Mouse (Mus musculus): ENCODE measurements around the gene Vsnl1. TPM values are rescaled to one million over a fixed set of nuclear protein-coding genes. Genes with fewer than 3 reads are reported as not detected.

Vsnl1 gene
- 0.05 and 0.10 TPM in 2 replicates for polyA plus RNA-seq (2012; rRNA removed)

GRCm38 (mm10) chr12:11436497-11437265, at the start of gene Vsnl1:
Gene Vsnl1, minus strand, starts transcription at chr12:11436613.

GRCm38 (mm10) chr12:11455549-11456194, 19.3 kb upstream of the Vsnl1 start, which contains the start of gene Rad51ap2:
Gene Rad51ap2, plus strand, starts transcription at chr12:11456079.

Other genes with a start within 250 kb of the Vsnl1 start
- not detected in 2 replicates for gene Msgn1, start 227.6 kb downstream of the Vsnl1 start, polyA plus RNA-seq (2012; rRNA removed)
- 5.0 and 6.2 TPM in 2 replicates for gene Gen1, start 170.8 kb downstream of the Vsnl1 start, polyA plus RNA-seq (2012; rRNA removed)
- gene Smc6, start 170.7 kb downstream of the Vsnl1 start, polyA plus RNA-seq (2012; rRNA removed), result 27.5 and 27.8 TPM in 2 replicates
- not detected in 2 replicates for gene Rad51ap2, start 19.5 kb upstream of the Vsnl1 start, polyA plus RNA-seq (2012; rRNA removed)